Mouse (Mus musculus): ENCODE measurements around the gene Tyms. TPM values are rescaled to one million over a fixed set of nuclear protein-coding genes. Genes with fewer than 3 reads are reported as not detected.
"Not testable (repeated sequence)": the region's sequence is repeated elsewhere in the genome, so short reads cannot be mapped to it uniquely, and the experiment has no call there.

The Tyms gene
- polyA plus RNA-seq, 1 experiment: 4.8 TPM

DNA sequence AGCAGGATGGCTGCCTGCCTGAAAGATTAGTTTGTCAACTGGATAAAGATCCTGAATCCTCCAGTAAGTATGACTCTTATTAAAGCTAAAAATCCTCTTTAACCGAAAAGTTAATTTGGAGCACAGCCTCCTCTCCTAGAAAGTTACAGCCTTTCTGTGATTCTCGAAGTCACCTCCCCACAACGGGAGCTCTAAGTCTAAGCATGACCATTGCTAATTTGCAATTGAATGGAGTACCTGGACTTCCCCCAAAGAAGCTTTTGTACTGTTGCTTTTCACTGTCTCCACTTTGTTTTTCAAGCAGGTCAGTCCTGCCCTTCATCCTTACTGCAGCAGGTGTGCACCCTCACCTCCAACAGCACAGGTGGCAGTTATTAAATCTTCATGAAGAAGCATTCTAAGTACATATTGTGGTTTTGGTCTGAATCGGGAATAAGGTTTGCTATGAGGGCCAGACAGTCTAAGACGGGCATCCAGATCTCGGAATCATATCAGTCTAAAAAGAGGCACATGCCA lies 15.1 kb downstream of the Tyms start:
- H3K4me1 ChIP-seq (ENCODE audit: control insufficient read depth, insufficient read depth, low read length): no peaks in the 10 kb centered on the region
- no peak overlapping the region for H3K27ac ChIP-seq (ENCODE audit: control insufficient read depth, insufficient read depth, low read depth, low read length)
- no peaks in the 10 kb centered on the region for H3K27me3 ChIP-seq (ENCODE audit: control insufficient read depth, insufficient read depth, low read length)
- H3K4me3 ChIP-seq (ENCODE audit: control insufficient read depth, low read depth, low read length): no peak overlapping the region
- TF ChIP-seq CTCF (IDR thresholded peaks at IDR 0.05; ENCODE audit: control insufficient read depth, insufficient read depth, insufficient replicate concordance, low read depth, low read length) (no peak), POLR2A (IDR thresholded peaks at IDR 0.05; ENCODE audit: control insufficient read depth, low read depth, low read length) (no peak)
- no peaks in the 10 kb centered on the region for H3K36me3 ChIP-seq (ENCODE audit: control insufficient read depth, insufficient read depth, low read length)

- H3K27ac ChIP-seq (ENCODE audit: control insufficient read depth, insufficient read depth, low read depth, low read length); H3K36me3 ChIP-seq (ENCODE audit: control insufficient read depth, insufficient read depth, low read length); H3K4me1 ChIP-seq (ENCODE audit: control insufficient read depth, insufficient read depth, low read length); H3K4me3 ChIP-seq (ENCODE audit: control insufficient read depth, low read depth, low read length); H3K27me3 ChIP-seq (ENCODE audit: control insufficient read depth, insufficient read depth, low read length): not testable (repeated sequence)
Observed at GRCm38 (mm10) chr5:30039841-30040240, 33.6 kb downstream of the Tyms start.

DNA sequence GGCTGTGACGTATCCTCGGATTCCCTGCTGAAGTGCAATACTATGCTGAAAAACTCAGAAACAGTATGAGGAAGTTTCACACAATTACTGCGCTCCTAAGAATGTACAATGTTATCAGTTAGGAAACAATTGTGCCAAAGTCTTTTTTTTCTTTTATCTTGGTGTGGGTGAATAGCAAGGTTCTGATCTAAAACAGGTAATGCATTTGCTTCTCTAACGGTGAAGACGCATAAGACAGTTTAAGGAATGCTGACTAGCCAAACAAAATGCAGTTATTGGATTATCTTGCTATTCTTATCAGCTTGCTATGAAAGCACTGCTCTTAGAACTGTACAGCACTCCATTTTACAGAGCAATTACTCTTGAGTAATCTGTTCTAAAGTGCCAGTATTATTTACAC lies 34.1 kb downstream of the Tyms start:
- not testable (repeated sequence) for H3K27ac ChIP-seq (ENCODE audit: control insufficient read depth, insufficient read depth, low read depth, low read length); H3K4me3 ChIP-seq (ENCODE audit: control insufficient read depth, low read depth, low read length); H3K27me3 ChIP-seq (ENCODE audit: control insufficient read depth, insufficient read depth, low read length); H3K36me3 ChIP-seq (ENCODE audit: control insufficient read depth, insufficient read depth, low read length); H3K4me1 ChIP-seq (ENCODE audit: control insufficient read depth, insufficient read depth, low read length)

DNA sequence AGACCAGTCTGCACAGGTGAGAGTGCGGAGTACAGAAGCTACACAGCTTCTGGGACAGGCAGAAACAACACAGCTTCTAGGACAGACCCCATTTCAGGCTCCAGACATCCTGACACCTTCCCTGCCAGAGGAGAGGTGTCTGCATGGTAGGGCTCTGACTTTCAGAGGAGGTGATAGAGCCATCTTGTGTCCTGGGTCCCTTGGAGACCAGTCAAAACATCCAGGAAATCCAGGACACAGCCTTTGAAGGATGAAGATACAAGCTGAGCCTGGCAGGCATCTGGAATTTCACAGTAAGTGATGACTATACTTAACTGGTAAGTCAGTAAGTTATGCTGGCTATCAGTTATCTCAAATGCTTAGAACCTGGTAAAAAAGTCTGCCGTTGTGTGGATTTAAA lies 36.3 kb downstream of the Tyms start:
- not testable (repeated sequence) for H3K27ac ChIP-seq (ENCODE audit: control insufficient read depth, insufficient read depth, low read depth, low read length); H3K27me3 ChIP-seq (ENCODE audit: control insufficient read depth, insufficient read depth, low read length); H3K4me1 ChIP-seq (ENCODE audit: control insufficient read depth, insufficient read depth, low read length); H3K36me3 ChIP-seq (ENCODE audit: control insufficient read depth, insufficient read depth, low read length); H3K4me3 ChIP-seq (ENCODE audit: control insufficient read depth, low read depth, low read length)

- H3K27ac ChIP-seq (ENCODE audit: control insufficient read depth, insufficient read depth, low read depth, low read length); H3K36me3 ChIP-seq (ENCODE audit: control insufficient read depth, insufficient read depth, low read length); H3K4me3 ChIP-seq (ENCODE audit: control insufficient read depth, low read depth, low read length); H3K4me1 ChIP-seq (ENCODE audit: control insufficient read depth, insufficient read depth, low read length); H3K27me3 ChIP-seq (ENCODE audit: control insufficient read depth, insufficient read depth, low read length): not testable (repeated sequence)
Observed at GRCm38 (mm10) chr5:30035862-30036261, 37.6 kb downstream of the Tyms start.

DNA sequence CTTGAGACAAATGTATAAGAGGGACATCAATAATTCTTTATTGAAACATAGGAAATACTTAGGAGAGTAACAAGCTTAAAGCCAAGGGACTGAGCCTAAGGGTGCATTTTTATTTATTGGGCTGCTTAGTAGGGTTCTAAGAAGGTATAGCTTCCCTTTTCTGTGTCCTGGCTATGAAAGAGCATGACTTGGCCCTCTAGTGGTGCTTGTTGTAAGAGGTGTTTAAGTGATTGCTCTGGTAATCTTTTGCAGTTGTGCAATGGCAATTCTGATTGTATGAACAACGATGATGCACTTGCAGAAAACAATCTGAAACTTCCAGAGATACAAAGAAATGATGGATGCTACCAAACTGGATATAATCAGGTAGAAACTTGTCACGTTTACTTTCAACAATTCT lies 58.8 kb downstream of the Tyms start:
- Histone ChIP-seq H3K27me3 (ENCODE audit: control insufficient read depth, insufficient read depth, low read length) (no peaks in the 10 kb centered on the region), H3K4me1 (ENCODE audit: control insufficient read depth, insufficient read depth, low read length) (no peaks in the 10 kb centered on the region), H3K36me3 (ENCODE audit: control insufficient read depth, insufficient read depth, low read length) (no peaks in the 10 kb centered on the region), H3K27ac (ENCODE audit: control insufficient read depth, insufficient read depth, low read depth, low read length) (no peak overlapping the region), H3K4me3 (ENCODE audit: control insufficient read depth, low read depth, low read length) (no peak overlapping the region)
- TF ChIP-seq POLR2A (IDR thresholded peaks at IDR 0.05; ENCODE audit: control insufficient read depth, low read depth, low read length): no peak
- no peak for TF ChIP-seq CTCF (IDR thresholded peaks at IDR 0.05; ENCODE audit: control insufficient read depth, insufficient read depth, insufficient replicate concordance, low read depth, low read length)

DNA sequence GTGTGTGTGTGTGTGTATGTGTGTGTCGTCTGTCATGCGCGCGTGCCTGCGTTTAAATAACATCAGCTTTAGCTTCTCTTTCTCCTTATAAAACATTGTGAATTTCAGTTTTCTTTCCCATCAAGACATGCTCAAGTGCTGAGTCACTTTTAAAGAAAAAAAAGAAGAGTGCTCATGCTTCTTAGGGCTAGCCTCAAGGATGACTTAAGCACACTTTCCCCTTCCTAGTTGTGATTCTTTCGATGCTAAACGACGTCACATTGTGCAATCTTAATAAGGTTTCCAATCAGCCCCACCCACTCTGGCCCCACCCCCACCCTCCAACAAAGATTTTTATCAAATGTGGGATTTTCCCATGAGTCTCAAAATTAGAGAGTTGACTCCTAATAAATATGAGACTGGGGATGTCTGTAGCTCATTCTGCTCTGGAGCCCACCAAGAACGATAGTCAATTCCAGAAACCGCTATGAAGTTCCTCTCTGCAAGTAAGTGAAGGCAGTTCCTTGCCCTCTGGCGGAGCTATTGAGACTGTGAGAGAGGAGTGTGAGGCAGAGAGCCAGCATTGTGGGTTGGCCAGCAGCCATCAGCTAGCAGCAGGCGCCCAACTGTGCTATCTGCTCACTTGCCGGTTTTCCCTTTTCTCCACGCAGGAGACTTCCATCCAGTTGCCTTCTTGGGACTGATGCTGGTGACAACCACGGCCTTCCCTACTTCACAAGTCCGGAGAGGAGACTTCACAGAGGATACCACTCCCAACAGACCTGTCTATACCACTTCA lies 60.5 kb downstream of the Tyms start, which contains the start of gene Il6:
Il6 (plus strand) TSS at position 389 of the 778 bp plus-strand sequence.
- Histone ChIP-seq H3K4me3 (ENCODE audit: control insufficient read depth, low read depth, low read length) (no peak within 1 kb of the TSS), H3K36me3 (ENCODE audit: control insufficient read depth, insufficient read depth, low read length) (no peaks in the 10 kb centered on the region), H3K27me3 (ENCODE audit: control insufficient read depth, insufficient read depth, low read length) (no peaks in the 10 kb centered on the region), H3K4me1 (ENCODE audit: control insufficient read depth, insufficient read depth, low read length) (no peaks in the 10 kb centered on the region), H3K27ac (ENCODE audit: control insufficient read depth, insufficient read depth, low read depth, low read length) (no peak within 1 kb of the TSS)
- peak; percentile 29; the same call in 1 of the 2 replicates for TF ChIP-seq CTCF (IDR thresholded peaks at IDR 0.05; ENCODE audit: control insufficient read depth, insufficient read depth, insufficient replicate concordance, low read depth, low read length)
- no peak for TF ChIP-seq POLR2A (IDR thresholded peaks at IDR 0.05; ENCODE audit: control insufficient read depth, low read depth, low read length)

Other genes with a start within 250 kb of the Tyms start
- gene Il6, start 60.5 kb downstream of the Tyms start, polyA plus RNA-seq (2012; rRNA removed): not detected in 2 replicates
- 0.71 and 0.78 TPM in 2 replicates for gene Garem2, start 31.5 kb upstream of the Tyms start, polyA plus RNA-seq (2012; rRNA removed)
- not detected in 2 replicates for gene 3110082J24Rik, start 32.5 kb upstream of the Tyms start, polyA plus RNA-seq (2012; rRNA removed)
- 74.2 and 78.6 TPM in 2 replicates for gene Hadha, start 81.5 kb upstream of the Tyms start, polyA plus RNA-seq (2012; rRNA removed)
- 60.1 and 67.1 TPM in 2 replicates for gene Hadhb, start 81.6 kb upstream of the Tyms start, polyA plus RNA-seq (2012; rRNA removed)
- 18.3 and 18.5 TPM in 2 replicates for gene Adgrf3, start 132.1 kb upstream of the Tyms start, polyA plus RNA-seq (2012; rRNA removed)
- gene Selenoi, start 159.0 kb upstream of the Tyms start, polyA plus RNA-seq (2012; rRNA removed): 65.4 and 74.1 TPM in 2 replicates
- gene Drc1, start 207.8 kb upstream of the Tyms start, polyA plus RNA-seq (2012; rRNA removed): 27.1 and 28.7 TPM in 2 replicates